Mouse (Mus musculus): ENCODE results near the gene Slc17a7.

Gene Slc17a7

GRCm38 (mm10) chr7:45211070-45211469, 47.3 kb downstream of the Slc17a7 start:
- DNase-seq: no peak

GRCm38 (mm10) chr7:45211851-45212251, 48.1 kb downstream of the Slc17a7 start, which contains the start of gene Dkkl1:
TSS of gene Dkkl1 (minus strand) at chr7:45212147.
- DNase-seq: no peak

GRCm38 (mm10) chr7:45212356-45212755, 48.6 kb downstream of the Slc17a7 start:
- no peak for DNase-seq

GRCm38 (mm10) chr7:45213708-45214107, 50.0 kb downstream of the Slc17a7 start:
- DNase-seq: no peak

GRCm38 (mm10) chr7:45215673-45216441, 52.1 kb downstream of the Slc17a7 start, which contains the start of gene Tead2:
TSS of gene Tead2 (plus strand) at chr7:45215753.
- DNase-seq: no peak

GRCm38 (mm10) chr7:45216442-45217183, 52.9 kb downstream of the Slc17a7 start:
- no peak for DNase-seq

GRCm38 (mm10) chr7:45221680-45222079, 57.9 kb downstream of the Slc17a7 start:
- no peak for DNase-seq

GRCm38 (mm10) chr7:45224826-45225225, 61.1 kb downstream of the Slc17a7 start:
- no peak for DNase-seq
